Mouse (Mus musculus): ENCODE measurements at regions not wholly inside any gene's neighbourhood (a gene's known extent, or its start where the extent isn't known, plus 50 kb on each side); places are given as distances from the start of the nearest gene placed in this dataset.

- H3K4me1 ChIP-seq (replicated peaks) = peaks cover 21% of the 10 kb centered on the region
- H3K4me2 ChIP-seq = peak overlapping the region; percentile 45; the same call in 1 of the 2 replicates
- 25% methylated on average over 4 of the region's 4 CpGs for WGBS
- H3K9ac ChIP-seq = no peak overlapping the region
- peak overlapping the region; percentile 69 for H3K27ac ChIP-seq (ENCODE audit: poor library complexity, severe bottlenecking)
- H3K4me3 ChIP-seq = no peak overlapping the region
- no peak for ATAC-seq (ENCODE audit: insufficient number of reproducible peaks, low FRiP score)
- H3K27me3 ChIP-seq (replicated peaks) = no peaks in the 10 kb centered on the region
- no peaks in the 10 kb centered on the region for H3K36me3 ChIP-seq
- H3K9me3 ChIP-seq (replicated peaks) = no peaks in the 10 kb centered on the region
These were observed 82.9 kb upstream of the Tent5a start for GRCm38 (mm10) chr9:85409974-85410506.

GRCm38 (mm10) chr9:85408461-85408860, 81.3 kb upstream of the Tent5a start:
- WGBS = 81% methylated on average over 5 of the region's 5 CpGs
- no peaks in the 10 kb centered on the region for H3K9me3 ChIP-seq (replicated peaks)
- H3K4me1 ChIP-seq (replicated peaks) = peaks cover 21% of the 10 kb centered on the region
- H3K27me3 ChIP-seq (replicated peaks) = no peaks in the 10 kb centered on the region
- H3K4me2 ChIP-seq = no peak overlapping the region
- no peak for ATAC-seq (ENCODE audit: insufficient number of reproducible peaks, low FRiP score)
- H3K4me3 ChIP-seq = no peak overlapping the region
- H3K27ac ChIP-seq (ENCODE audit: poor library complexity, severe bottlenecking) = no peak overlapping the region
- H3K36me3 ChIP-seq = no peaks in the 10 kb centered on the region
- H3K9ac ChIP-seq = no peak overlapping the region

DNA sequence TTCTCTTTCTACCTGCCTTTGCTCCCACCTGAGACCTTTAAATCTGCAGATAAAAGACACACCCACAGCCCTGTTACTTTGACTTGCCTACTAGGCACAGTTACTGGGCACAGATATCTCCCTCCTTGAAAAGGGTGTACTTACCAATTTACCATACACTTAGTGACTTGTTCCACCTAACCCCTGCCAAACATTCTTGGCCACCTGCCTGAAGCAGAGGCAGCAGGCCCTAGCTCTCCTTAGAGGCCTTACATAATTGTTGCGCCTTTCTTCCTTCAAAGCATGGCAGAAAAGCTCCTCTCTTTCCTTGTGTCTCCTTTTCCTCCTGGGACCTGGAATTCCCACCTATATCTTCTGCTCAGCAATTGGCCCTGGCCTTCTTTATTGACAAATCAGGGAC, 80.4 kb upstream of the Tent5a start:
- H3K9me3 ChIP-seq (replicated peaks) = no peaks in the 10 kb centered on the region
- no peak overlapping the region for H3K4me3 ChIP-seq
- H3K27ac ChIP-seq (ENCODE audit: poor library complexity, severe bottlenecking) = no peak overlapping the region
- H3K4me2 ChIP-seq = no peak overlapping the region
- H3K36me3 ChIP-seq = no peaks in the 10 kb centered on the region
- H3K9ac ChIP-seq = no peak overlapping the region
- no peak for ATAC-seq (ENCODE audit: insufficient number of reproducible peaks, low FRiP score)
- peaks cover 21% of the 10 kb centered on the region for H3K4me1 ChIP-seq (replicated peaks)
- WGBS = 86% methylated on average over 1 of the region's 1 CpGs
- no peaks in the 10 kb centered on the region for H3K27me3 ChIP-seq (replicated peaks)

GRCm38 (mm10) chr9:85401736-85402135, 74.6 kb upstream of the Tent5a start:
- H3K4me1 ChIP-seq (replicated peaks) = peaks cover 9% of the 10 kb centered on the region
- no peak overlapping the region for H3K27ac ChIP-seq (ENCODE audit: poor library complexity, severe bottlenecking)
- no peaks in the 10 kb centered on the region for H3K36me3 ChIP-seq
- H3K27me3 ChIP-seq (replicated peaks) = no peaks in the 10 kb centered on the region
- 45% methylated on average over 1 of the region's 1 CpGs for WGBS
- no peak overlapping the region for H3K4me3 ChIP-seq
- no peak overlapping the region for H3K9ac ChIP-seq
- H3K4me2 ChIP-seq = no peak overlapping the region
- H3K9me3 ChIP-seq (replicated peaks) = no peaks in the 10 kb centered on the region
- ATAC-seq (ENCODE audit: insufficient number of reproducible peaks, low FRiP score) = no peak

DNA sequence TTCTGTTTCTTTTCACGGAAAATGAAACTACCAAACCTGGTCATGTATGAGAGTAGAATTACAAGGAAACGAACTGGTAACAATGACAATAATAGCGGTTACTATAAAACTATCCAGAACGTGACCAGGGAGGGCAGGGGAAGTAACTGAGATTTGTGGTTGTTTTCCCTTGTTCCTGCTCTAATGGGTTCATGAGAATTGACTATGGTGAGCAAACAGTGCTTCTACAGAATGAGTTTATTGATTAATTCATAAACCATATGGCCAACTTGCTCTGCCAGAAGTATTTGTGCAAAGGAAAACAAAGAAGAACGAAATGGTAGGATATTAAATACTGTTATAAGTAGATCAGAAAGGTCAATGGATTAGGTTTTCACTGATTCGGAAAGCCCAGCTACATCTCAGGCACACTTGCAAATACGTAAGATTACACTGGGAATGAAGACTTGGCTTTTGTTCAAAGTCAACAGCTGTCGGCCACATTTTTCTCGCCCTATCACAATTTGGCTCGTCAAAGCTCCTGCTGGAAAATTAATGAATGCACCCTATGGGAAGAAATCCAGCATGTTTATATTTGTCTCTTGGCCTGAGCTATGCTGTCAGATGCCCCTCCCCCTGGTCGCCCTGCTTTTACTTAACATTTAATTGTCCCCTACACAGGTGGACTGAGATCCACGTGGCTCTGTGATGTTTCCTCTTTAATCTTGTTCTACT, 73.6 kb upstream of the Tent5a start:
- Histone ChIP-seq H3K9ac (no peak overlapping the region), H3K27ac (ENCODE audit: poor library complexity, severe bottlenecking) (no peak overlapping the region), H3K9me3 (replicated peaks) (no peaks in the 10 kb centered on the region), H3K4me1 (replicated peaks) (peaks cover 9% of the 10 kb centered on the region), H3K4me2 (no peak overlapping the region), H3K4me3 (no peak overlapping the region), H3K36me3 (no peaks in the 10 kb centered on the region), H3K27me3 (replicated peaks) (no peaks in the 10 kb centered on the region)
- ATAC-seq (ENCODE audit: insufficient number of reproducible peaks, low FRiP score) = peak; percentile 42; the same call in 1 of the 2 replicates
- 55% methylated on average over 12 of the region's 12 CpGs for WGBS

DNA sequence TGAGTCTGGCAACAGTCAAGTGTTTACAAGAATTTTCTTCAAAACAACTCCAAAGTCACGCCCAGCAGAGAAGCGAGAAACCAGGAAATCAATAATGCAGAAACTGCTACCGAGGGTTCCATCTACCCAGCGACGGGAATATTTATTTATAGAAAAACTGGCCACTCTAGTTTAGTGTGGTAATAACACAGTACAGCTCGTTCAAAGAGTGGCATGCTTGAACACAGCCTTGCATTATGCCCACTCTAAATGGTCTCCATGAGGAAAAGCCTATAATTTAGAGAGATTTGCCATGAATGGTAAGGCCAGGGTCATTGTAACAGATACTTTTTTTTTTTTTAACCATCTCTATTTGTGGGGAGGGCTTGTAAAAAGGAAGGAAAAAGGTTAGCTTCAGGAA, 67.8 kb upstream of the Tent5a start:
- Histone ChIP-seq H3K27me3 (replicated peaks) (no peaks in the 10 kb centered on the region), H3K4me1 (replicated peaks) (no peaks in the 10 kb centered on the region), H3K27ac (ENCODE audit: poor library complexity, severe bottlenecking) (no peak overlapping the region), H3K9ac (no peak overlapping the region), H3K4me3 (no peak overlapping the region), H3K9me3 (replicated peaks) (no peaks in the 10 kb centered on the region), H3K4me2 (no peak overlapping the region), H3K36me3 (no peaks in the 10 kb centered on the region)
- 74% methylated on average over 6 of the region's 6 CpGs for WGBS
- no peak for ATAC-seq (ENCODE audit: insufficient number of reproducible peaks, low FRiP score)

DNA sequence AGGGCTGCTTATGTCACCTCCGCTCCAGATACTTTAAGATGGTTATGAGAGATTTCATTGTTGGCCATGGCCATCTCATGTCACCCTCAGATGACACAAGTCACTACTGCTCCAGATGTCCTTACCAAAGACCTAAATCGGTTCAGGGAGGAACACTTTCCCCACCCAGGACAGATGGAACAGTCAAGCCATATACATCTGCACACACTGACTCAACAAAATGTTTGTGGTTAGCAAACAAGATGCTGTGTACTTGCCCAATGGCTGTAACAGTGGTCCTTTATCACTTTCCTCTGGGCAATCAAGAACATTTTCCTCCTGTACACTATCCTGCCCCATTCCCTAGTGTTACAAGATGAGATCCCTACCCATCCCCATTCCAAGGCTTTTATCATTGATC, 64.1 kb upstream of the Tent5a start:
- WGBS = 79% methylated on average over 2 of the region's 2 CpGs
- no peaks in the 10 kb centered on the region for H3K9me3 ChIP-seq (replicated peaks)
- no peaks in the 10 kb centered on the region for H3K36me3 ChIP-seq
- no peak for ATAC-seq (ENCODE audit: insufficient number of reproducible peaks, low FRiP score)
- no peaks in the 10 kb centered on the region for H3K4me1 ChIP-seq (replicated peaks)
- H3K27ac ChIP-seq (ENCODE audit: poor library complexity, severe bottlenecking) = no peak overlapping the region
- H3K9ac ChIP-seq = no peak overlapping the region
- H3K4me2 ChIP-seq = no peak overlapping the region
- H3K4me3 ChIP-seq = no peak overlapping the region
- no peaks in the 10 kb centered on the region for H3K27me3 ChIP-seq (replicated peaks)

- Histone ChIP-seq H3K27ac (ENCODE audit: poor library complexity, severe bottlenecking) (no peak overlapping the region), H3K4me2 (no peak overlapping the region), H3K9ac (no peak overlapping the region), H3K9me3 (replicated peaks) (no peaks in the 10 kb centered on the region), H3K36me3 (no peaks in the 10 kb centered on the region), H3K4me1 (replicated peaks) (no peaks in the 10 kb centered on the region), H3K4me3 (no peak overlapping the region), H3K27me3 (replicated peaks) (no peaks in the 10 kb centered on the region)
- no peak for ATAC-seq (ENCODE audit: insufficient number of reproducible peaks, low FRiP score)
- WGBS = 81% methylated on average over 7 of the region's 7 CpGs
These were observed 61.7 kb upstream of the Tent5a start for GRCm38 (mm10) chr9:85388775-85389393.

- H3K4me3 ChIP-seq = no peak overlapping the region
- ATAC-seq (ENCODE audit: insufficient number of reproducible peaks, low FRiP score) = no peak
- 76% methylated on average over 2 of the region's 2 CpGs for WGBS
These were observed 55.3 kb upstream of the Tent5a start for GRCm38 (mm10) chr9:85382413-85382812.

DNA sequence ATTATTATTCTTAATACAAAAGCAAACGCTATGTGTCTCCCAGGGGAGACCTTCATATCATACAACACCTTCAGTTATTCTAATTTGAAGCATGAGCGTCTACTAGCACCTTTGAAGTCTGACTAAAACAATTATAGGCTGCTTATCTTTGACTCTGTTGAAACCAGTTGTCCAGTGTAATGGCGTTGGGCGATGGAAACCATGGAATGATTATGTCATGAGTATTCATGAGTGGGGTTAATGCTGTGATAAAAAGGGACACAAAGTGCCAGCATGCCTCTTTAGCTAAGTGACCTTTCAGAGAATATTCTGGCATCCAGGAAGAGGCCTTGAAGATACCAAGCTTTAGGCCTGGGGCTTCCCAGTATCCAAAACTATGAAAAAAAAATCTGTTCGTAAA, 53.6 kb upstream of the Tent5a start:
- Histone ChIP-seq H3K27ac (ENCODE audit: poor library complexity, severe bottlenecking) (0 out of 2 replicates have a peak overlapping the region, but pooled peaks have one; percentile 27), H3K4me3 (no peak overlapping the region), H3K9ac (no peak overlapping the region), H3K27me3 (replicated peaks) (no peaks in the 10 kb centered on the region), H3K36me3 (no peaks in the 10 kb centered on the region), H3K4me1 (replicated peaks) (peaks cover 3% of the 10 kb centered on the region; the same call in 1 of the 2 replicates), H3K9me3 (replicated peaks) (no peaks in the 10 kb centered on the region), H3K4me2 (no peak overlapping the region)
- ATAC-seq (ENCODE audit: insufficient number of reproducible peaks, low FRiP score) = peak; percentile 36; the same call in 1 of the 2 replicates
- WGBS = 24% methylated on average over 5 of the region's 5 CpGs

More at GRCm38 (mm10) chr9:85382413-85382812, 55.3 kb upstream of the Tent5a start:
- Histone ChIP-seq H3K27me3 (replicated peaks) (no peaks in the 10 kb centered on the region), H3K27ac (ENCODE audit: poor library complexity, severe bottlenecking) (no peak overlapping the region), H3K36me3 (no peaks in the 10 kb centered on the region), H3K4me2 (no peak overlapping the region), H3K9me3 (replicated peaks) (no peaks in the 10 kb centered on the region), H3K9ac (no peak overlapping the region), H3K4me1 (replicated peaks) (peaks cover 3% of the 10 kb centered on the region; the same call in 1 of the 2 replicates)

DNA sequence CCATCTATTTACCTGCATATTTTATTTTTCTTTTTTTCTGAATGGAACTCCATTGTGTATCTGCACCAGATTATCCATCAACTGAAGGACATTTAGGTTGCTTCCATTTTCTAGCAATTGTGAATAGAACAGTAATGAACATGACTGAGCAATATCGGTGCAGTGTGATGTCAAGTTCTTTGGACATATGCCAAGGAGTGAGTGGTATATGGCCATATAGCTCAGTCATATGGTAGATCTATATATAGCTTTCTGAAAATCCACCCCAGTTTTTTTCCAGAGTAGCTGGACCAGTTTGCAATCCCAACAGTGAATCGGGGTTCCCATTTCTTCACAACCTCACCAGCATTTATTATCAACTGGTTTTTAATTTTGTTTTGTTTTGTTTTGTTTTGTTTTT, 52.0 kb upstream of the Tent5a start:
- ATAC-seq (ENCODE audit: insufficient number of reproducible peaks, low FRiP score) = no peak
- H3K4me1 ChIP-seq (replicated peaks) = peaks cover 11% of the 10 kb centered on the region
- WGBS = 84% methylated on average over 2 of the region's 2 CpGs

More for the DNA sequence above, 52.0 kb upstream of the Tent5a start:
- Histone ChIP-seq H3K4me3 (no peak overlapping the region), H3K4me2 (no peak overlapping the region), H3K27ac (ENCODE audit: poor library complexity, severe bottlenecking) (no peak overlapping the region), H3K9ac (no peak overlapping the region), H3K9me3 (replicated peaks) (no peaks in the 10 kb centered on the region), H3K27me3 (replicated peaks) (no peaks in the 10 kb centered on the region), H3K36me3 (no peaks in the 10 kb centered on the region)

Measured in heart, embryonic 12.5 days (tissue).